Mouse (Mus musculus) mature B cell (primary cell): ENCODE results near the gene Aco1.

Experiments used
- in situ Hi-C: fragments of 300-500 bp; cut with MboI; formaldehyde crosslinking; loops from 2 replicates; pipeline ENCODE4 v1.14.3; 2019

Aco1 gene

DNA sequence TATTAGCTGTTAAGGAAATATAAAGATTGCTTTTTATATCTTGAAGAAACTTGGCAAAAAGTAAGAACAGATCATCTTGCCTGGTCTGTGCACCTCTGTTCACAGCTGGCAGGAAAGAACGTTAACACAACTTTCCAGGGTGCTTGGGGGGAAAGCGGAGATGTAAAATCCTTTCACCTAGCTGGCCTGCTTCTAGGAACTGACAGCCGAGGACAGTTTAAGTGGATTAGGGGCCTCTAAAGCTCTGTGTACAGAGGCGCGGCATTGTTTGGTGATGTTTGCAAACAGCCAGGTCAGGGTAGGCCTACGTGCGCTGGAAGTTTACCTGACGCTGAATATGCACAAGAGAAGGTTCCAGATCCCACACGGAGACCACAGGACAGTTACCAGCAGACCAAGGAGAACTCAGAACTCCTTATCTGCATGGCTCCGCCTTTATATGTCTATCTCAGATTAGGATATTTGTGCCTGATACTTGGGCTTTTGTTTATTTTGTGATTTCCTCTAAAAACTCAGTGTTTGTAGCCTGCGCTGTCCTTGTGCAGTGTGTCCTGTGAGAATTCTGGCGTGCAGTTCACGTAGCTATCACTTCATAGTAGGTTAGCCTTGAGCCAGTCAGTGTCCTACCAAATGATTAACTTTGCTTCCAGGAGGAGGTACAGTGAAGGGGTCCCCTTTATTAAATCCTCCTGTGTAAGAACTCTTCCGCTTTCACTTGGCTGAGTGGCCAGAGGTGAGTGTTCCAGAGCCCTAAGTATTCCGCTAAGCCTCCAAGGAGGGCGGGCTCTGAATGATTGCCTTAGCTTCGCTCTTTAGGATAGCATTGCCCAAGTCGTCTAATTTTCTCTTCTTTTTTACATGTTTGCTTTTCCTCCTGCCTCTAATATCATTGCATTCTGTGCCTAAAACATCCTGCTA is 14.0 kb downstream of the Aco1 start:
- in situ Hi-C loops = no loop called here

DNA sequence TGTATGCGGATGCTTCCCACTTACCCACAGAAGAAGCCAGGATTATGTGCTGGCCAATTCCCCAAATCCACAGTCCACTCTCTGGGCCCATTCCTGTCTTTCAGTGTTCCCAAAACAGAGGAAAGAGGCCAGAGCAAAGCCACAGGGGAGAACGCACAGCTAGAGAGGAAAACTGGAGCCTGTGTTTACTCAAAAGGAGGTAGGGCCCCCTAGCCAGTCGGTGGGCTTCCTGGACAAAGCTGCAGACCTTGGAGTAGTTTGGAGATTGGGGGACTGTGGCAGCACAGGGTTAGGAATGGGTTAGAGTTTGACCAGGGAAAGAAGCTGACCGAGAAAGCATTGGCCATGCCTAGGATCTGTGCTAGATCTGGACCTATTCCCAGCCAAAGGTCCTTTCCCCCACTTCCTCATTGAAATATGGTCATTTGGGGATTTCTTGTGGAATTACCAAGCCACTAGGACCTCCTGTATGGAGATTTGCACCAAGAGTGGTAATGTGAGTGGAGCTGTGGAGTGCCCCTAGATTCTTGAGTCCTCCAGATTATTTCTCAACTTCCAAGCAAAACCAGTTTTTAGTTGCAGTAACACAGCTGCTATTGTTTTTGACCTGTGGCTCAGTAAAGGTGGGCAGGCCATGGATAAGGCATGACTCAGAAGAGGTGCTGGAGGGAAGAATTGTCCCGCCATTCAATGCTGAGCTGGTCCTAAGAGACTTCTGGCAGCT is 14.8 kb downstream of the Aco1 start:
- in situ Hi-C loops = no loop called here

DNA sequence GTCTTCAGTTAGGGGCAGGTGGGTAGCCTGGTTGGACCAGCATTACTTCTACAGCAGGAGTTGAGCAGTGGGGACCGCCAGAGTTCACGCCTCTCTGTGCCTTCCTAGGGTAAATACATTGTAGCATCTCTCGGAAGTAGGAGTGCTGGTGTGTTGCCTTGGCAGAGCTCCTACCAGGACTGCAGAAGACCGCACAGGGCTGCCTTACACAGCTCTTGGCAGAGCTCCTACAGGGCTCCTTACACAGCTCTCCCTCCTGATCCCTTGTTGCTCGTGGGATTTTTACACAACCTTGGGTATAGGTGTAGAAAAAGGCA is 15.3 kb downstream of the Aco1 start:
- in situ Hi-C loops = no loop called here

DNA sequence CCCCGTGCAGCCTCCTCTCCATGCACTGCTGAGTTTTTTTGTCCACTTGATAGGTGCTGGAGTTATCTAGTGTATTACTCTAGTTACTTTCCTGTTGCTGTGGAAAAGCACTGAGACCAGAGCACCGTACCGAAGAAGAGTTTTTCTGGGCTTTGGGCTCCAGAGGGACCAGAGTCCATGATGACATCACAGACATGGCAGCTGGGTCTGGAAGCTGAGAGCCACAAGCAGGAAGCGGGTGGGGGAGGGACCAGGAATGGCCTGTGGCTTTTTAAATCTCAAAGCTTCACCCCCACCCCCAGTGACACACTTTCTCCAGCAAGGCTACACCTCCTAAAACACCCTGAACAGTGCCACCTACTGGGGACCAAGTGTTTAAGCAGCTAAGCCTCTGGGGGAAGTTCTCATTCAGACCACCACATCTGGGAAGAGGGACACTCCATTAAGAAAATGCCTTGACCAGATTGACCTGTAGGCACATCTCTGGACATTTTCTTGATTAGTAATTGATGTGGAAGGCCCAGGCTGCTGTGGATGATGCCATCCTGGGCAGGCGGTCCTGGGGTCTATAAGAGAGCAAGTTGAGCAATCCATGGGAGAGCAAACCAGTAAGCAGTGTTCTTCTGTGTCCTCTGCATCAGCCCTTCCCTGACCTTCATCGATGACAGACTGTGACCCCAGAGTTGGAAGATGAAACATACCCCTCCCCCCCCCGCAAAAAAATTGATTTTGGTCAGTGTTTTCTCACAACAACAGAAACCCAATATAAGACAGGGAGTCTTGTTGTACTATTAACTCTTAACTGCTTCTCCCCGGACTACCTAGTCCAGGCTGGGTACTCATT is 17.9 kb downstream of the Aco1 start:
- in situ Hi-C loops = no loop called here

DNA sequence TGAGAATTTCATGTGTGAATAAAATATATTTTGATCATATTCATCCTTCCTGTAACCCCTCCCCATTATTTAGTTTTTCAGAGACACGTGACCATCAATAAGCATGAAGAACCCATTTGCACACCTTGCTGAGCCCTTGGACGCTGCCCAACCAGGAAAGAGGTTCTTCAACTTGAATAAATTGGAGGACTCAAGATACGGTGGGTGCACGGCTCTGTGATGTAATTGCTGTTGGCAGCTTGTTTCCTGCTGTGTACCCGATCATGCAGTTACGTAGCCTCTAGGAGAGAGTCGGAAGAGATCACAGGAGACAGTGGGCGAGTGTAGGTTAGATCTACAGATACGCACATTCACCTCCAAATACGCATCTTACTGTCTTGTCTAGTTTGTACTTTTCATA is 20.8 kb downstream of the Aco1 start:
- in situ Hi-C loops = no loop called here

DNA sequence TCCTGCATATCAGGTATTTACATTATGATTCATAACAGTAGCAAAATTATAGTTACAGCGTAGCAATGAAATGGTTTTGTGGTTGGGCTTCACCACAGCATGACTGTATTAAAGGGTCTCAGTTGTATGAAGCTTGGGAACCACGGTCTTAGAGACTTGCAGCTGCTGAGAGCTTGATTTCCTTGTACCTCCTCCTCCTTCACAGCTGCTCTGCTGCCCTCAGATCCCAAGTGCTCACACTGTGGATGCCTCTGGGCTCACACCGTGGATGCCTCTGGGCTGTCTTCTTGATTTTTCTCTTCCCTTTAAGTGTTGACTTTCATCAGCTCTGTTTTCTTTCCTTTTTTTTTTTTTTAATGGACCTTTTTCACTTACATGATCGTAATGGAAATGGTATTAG is 28.6 kb downstream of the Aco1 start:
- in situ Hi-C loops = no loop called here

DNA sequence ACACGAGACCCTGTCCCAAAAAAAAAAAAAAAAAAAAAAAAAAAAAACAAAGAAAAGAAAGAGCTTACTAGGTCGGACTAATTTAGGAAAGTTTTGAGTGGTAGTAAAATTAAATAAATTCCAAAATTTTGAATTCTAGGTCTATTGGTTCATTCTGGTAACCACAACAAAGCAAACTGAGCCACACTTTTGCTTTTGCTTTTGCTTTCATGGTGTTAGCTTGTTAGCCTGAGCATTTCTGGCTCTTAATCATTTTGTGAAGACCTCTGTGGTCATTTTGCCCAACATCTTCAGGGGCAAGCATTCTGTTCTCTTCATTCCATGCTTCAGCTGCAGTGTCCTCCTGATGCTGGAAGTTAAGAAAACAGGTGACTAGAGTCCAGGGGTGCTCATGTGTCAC is 29.5 kb downstream of the Aco1 start:
- in situ Hi-C loops = no loop called here

DNA sequence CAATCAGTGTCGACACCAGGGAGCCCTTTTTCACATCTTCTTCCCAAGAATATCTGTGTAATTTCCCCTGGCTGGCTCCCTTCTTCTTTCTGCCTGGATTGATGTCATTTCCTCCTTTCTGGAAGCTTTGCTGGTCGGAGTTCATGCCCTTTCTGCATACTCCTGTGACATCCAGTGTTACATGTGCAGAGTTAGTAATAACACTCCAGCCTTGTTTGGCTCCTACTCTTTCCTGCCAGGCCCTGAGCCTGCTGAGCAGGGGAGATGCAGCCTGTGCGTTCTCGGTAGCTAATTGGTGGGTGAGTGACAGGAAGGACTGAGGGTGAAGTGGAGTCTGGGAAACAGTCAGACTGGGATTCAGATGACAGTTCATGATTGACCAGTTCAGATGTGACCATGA is 31.4 kb downstream of the Aco1 start:
- in situ Hi-C loops = no loop called here

DNA sequence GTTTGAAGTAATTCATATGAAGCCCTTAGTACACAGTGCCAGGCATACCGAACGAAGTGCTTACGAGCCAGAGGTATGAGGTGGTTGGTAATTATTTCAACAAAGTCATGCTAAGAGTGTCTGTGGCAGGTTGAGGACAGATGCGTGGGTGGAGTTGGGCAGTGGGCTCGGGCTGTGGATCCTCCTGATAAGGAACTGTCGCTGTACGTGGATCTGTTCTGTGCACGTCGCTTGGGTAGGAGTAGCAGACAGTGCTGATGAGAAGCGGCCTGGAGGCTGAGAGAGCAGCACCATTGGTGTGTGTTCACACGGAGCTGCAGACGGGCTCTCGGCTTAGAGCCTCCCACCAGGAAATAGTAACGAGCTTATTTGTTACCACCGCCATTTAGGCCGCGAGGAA is 35.7 kb downstream of the Aco1 start:
- in situ Hi-C loops = no loop called here

DNA sequence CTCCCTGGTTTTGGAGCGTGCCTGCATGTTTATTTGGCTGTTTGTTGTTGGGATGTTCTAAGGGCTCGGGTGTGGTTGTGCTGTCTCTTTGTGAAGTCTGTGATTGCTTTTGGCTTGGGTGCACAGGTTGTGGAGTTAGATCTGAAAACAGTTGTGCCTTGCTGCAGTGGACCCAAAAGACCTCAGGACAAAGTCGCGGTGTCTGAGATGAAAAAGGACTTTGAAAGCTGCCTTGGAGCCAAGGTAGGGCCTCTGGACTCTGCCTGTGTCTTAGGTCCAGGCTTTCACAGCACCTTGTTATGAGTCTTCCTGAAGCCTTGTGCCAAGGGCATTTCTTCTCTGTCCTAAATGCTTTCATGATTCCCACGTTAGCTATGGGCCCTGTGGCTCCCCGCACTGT is 37.2 kb downstream of the Aco1 start:
- in situ Hi-C loops = no loop called here

DNA sequence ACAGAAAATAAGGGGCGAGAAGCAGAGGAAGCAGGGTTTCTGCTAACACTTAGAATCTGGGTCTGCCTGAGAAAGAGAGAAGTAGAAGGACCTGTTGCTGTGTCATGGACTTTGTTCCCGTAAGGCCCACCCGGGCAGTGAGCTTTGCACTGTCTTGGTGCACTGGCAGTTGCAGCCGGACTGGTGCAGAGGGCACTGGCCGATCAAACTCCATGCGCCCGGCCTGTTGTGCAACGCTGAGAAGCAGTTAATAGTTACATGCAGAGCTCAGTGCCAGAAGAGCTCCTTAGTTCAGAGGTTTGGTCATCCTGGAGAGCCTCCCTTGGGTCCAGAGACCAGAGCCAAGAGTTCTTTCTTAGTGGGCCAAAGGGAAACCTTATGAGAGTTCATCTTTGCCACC is 38.8 kb downstream of the Aco1 start:
- in situ Hi-C loops = no loop called here

DNA sequence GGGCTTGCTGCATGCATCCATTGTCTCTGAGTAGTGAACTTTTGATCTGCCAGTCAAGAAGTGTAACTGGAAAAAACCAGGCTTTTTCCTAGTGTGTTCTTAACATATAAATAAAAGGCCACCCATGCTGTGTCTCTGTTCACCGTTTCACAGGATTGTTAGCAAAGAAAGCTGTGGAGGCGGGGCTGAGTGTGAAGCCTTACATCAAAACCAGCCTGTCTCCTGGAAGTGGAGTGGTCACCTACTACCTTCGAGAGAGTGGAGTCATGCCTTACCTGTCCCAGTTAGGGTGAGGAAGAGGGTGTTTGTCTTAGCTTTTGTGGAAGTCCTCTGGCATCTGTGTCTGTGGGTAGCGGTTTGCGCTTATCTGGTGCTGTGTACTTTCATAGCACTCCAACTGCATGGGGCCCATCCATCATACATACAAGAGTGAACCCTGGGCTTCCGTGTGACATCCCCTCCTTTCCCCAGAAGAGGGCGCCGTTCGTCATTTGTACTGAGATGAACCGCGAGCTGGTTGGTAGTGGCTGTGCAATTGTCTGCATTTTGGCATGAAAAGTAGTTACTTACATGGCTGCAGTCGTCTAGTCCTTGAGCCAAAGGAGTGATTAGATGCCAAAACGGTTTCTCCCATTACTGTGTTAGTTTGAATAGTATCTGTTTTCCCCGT is 39.9 kb downstream of the Aco1 start:
- in situ Hi-C loops = no loop called here

DNA sequence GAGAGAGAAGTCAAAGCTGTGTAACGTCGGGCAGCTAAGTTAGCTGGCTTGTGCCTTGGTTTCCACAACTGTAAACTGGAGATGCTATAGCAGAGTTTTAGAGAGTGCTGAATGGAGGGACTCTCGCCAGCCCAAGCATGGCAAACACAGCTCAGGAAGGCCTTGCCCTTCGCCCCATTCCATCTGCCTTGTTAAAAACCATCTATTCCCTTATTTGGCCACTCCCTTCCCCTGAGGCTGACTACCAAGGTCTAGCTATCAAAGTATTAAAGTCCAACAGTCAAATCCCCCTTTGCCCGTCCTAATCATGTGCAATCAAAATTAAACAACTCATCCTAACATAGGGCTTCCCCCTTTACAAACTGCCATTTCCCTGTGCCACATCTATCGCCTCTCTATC is 40.9 kb downstream of the Aco1 start:
- in situ Hi-C loops = no loop called here

DNA sequence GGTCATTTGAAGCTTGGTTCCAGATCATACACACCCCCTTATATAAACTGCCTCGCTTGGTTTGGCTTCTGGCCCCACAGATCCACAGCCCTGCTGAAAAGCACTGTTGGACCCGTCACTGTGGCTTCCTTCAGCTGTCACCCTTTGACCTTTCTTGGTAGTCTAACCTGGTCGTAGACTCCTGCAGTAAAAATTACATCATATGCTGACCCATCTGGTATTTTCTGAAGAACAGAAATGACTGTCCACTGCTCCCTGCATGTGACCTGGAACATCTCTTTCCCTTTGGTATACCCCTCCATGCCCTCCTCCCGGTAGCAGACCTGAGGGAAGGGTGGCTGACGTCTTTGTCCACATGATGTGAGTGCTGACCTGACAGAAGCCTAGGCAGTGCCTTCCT is 41.6 kb downstream of the Aco1 start:
- in situ Hi-C loops = no loop called here

DNA sequence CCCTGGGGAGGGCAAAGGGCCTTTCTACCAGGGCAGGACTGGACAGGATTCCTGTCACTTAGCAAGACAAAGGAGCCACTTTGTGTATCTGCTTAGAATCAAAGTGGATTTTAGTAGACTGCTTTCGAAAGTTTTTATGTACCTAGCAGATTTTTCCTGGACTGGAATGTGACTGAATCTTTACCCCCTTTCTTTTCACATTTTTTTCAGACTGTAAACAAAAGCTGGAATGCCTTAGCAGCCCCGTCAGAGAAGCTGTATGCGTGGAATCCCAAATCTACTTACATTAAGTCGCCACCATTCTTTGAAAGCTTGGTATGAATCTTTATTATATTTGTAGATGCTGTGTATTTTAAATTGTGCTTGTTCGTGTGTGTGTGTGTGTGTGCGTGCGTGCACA is 45.1 kb downstream of the Aco1 start:
- in situ Hi-C loops = no loop called here

DNA sequence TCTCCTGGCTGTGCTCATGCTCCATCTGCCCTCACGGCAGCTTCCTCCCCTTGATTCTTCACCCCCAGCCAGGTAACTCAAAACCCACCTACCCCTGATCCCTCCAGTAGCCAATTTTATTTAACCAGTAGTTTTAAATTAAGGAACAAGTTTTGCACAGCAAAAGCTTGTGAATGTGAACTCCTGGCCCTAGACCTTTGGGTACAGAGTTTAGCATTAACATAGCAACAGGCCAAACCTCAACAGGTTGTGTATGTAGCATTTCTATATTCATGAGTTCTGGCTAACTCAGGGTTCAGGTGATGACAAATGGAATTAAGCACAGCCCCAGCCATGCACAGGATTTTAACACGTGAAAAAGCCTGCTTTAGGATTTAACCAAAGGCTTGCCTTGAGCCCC is 49.4 kb downstream of the Aco1 start:
- in situ Hi-C loops = no loop called here

DNA sequence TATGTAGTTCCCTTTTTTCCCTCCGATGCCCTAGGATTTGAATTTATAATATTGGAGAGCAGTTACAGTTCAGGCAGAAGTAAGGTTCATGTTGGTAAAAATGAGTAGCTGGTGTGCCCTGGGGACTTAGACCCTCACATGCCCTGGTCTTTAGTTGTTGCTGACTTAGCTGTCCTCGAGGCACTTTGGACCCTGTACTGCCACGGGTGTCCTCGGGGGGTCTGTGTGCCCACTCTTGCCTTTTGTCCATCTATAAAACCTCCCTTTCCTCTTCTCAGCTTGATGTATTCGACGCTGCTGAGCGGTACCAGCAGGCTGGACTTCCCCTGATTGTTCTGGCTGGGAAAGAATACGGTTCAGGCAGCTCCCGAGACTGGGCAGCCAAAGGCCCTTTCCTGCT is 50.6 kb downstream of the Aco1 start:
- in situ Hi-C loops = no loop called here

DNA sequence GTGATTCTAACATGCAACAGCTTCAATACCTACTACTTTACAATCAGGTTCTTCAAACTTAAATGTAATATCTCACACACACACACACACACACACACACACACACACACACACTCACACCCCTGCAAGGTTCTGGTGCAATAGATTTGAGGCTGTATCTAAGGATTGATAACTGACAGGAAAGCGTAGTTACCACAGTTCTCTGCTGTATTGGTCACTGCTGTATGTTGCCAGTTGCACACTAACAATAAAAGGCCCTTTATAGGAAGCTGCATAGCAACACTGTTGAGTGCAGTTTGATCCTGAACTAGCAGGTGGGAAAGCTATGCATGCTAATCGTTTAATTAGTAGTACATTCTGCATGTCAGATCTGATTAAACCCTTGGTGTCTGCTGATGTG is 52.5 kb downstream of the Aco1 start:
- in situ Hi-C loops = no loop called here

DNA sequence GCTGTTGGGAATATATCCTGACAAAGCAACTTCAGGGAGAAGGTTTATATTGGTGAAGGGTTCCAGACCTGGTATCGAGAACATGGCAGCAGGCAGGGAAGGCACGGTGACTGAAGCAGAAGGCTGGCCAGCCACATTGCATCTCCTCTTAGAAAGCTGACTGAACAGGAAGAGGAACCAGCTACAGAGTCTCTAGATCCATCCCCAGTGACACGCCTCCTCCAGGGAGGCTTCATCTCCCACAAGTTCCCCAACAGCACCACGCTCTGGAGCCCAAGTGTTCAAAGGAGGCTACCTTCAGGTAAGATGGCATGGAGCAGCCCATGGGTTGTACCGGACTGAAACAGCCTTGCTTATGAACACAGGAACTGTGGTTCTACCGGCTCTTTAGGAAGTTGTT is 59.3 kb downstream of the Aco1 start:
- in situ Hi-C loops = no loop called here

DNA sequence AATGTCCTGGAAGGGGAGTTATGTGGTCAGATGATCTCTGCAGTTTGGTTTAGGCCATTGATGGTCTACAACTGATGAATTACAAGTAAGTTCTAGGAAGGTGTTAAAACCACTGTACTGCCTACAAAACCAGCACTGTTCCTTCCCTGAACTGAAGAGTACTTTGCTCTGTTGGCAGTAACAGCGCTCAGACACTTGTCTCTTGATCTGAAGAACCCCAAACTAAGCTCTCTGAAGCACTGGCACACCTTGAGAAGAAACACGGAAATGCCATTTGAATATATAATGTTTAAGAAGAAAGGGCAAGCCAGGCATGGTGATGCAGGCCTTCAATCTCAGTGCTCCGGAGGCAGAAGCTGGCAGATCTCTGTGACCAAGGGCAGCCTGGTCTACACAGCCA is 61.5 kb downstream of the Aco1 start:
- in situ Hi-C loops = no loop called here

DNA sequence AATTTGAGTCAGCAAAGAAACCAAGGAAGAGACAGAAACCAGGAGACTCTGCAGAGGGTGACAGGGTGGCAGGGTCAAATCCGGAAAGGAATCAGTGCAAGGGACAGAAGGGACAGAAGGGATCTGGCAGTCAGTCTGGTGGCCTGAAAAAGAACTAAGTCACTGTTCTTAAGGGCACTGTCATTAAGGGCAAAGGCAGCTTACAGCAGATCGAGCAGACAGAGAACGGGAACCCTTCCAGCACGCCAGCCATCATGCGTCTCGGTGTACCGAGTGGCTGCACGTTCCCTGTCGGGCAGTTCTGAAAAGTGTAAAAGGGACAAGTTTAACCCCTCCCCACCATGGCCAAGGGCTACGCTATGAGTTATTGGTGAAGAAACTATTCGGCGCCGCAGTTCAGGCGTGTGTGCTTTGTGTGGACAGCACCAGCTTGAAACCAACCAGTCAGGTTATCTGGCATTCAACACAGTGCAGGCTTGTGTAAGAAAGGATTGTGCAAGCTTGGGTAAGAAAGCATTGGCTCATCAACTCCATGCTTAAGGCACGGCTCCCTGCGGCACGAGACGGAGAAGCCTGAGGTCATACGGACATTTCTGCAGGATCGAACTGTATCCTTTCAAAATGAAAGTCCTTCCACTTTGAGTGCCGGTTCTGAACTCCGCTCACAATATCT is 62.5 kb downstream of the Aco1 start:
- in situ Hi-C loops = no loop called here

DNA sequence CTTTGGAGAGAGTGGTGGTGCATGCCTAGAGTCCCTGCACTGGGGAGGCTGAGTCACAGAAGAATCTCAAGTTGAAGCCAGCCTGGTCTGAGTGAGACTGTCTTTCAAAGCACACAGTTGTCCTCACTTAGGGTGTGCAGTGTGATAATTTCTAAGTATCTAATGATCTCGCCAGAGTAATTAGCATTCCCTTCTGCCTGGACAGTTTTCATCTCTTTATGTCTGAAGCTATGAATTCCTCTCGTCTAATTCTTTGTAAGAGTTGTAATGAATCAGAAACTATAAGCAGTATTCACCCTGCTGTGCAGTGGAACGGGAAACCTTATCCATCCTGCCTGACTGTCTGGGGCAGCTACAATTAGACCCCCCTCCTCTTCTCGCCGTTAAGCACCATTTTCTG is 64.8 kb downstream of the Aco1 start:
- in situ Hi-C loops = no loop called here
